Mouse (Mus musculus): ENCODE data around the gene Cnp.
"Not testable (repeated sequence)": the region's sequence is repeated elsewhere in the genome, so short reads cannot be mapped to it uniquely, and the experiment has no call there.

The Cnp gene

DNA sequence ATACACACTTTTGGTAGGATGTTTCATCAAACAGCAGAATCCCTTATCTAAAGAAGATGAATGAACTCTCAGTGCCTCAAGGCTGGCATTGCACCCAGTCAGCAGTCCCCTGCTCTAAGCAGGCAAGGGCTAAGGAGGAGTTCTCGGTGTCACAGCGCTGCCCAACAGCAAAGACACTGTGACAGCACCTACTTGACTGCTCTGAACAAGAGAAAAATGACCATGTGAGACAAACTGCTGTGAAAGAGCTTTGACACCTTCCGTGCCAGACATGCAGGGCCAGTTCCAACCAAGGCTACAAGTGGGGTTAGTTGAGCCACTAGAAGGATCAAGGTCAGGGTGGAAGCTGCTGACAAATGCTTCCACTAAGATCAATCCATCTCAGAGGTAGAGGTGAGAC, 10.4 kb downstream of the Cnp start:
- DNase-seq (ENCODE audit: low read depth, low spot score) = no peak

DNA sequence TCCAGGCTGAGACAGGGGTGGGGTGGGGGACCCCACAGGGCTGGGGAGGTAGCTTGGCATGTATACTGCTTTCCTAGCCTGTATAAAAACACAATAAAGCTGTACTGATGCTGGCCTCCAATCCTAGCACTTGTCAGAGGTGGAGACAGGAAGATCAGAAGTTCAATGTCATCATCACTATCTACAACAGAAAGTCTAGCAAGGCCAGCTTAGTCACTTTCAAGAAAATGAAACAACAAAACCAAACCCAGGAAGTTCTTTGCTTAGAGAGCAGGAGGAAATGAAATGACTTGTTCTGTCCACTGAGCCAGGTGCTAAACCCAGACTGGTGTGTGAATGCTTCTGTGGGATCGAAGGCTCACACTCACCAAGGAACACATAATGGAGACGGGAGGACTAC, 13.8 kb downstream of the Cnp start:
- no peak for DNase-seq (ENCODE audit: low read depth, low spot score)

DNA sequence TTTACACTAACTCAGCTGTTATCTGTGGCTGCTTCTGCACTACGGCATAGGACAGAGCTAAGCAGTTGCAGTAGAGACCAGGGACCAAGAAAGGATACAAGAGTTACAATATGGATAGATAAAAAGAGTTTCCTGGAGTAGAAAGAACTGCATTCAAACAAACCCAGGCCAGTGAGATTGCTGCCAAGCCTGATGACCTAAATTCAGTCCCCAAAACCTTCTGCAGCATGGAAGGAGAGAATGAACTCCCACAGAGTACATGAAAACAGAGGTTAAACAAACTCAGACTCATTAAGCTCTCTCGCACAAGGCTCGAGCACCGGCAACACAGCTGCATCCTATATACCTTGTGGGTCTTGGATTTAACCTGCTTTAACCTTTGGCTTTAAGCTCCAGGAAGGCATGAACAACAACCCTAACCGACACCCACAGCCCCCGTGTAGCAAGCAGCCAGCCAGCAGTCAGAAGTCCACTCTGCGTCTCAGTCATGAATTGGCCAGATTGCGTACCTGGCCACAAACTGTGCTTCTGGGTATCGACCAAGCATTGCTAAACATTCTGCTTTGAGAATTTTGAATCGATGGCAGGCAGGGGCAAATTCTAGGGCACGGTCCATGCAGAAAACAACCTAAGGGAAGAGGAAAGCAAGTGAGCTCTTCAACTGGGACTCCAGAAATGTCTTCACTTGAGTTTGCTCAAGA, 17.8 kb downstream of the Cnp start:
- no peak for DNase-seq (ENCODE audit: low read depth, low spot score)

DNA sequence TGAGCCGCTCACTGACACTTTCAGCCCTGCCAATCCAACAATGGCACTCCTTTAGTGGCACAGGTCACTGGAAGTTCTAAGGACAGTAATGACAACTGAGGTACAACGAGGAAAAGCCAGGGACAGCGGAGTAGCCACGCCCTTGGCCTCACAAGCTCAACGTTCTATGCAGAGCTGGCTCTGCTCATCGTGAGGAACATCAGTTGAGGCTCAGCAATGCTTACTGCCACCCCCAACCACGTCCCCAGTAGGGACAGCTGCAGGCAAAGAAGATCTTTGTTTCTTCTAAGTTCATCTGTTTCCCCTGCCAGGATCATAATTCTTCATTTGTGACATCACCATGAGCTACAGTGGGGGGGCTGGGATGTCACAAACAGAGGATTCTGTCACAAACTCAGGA, 19.9 kb downstream of the Cnp start:
- no peak for DNase-seq (ENCODE audit: low read depth, low spot score)

DNA sequence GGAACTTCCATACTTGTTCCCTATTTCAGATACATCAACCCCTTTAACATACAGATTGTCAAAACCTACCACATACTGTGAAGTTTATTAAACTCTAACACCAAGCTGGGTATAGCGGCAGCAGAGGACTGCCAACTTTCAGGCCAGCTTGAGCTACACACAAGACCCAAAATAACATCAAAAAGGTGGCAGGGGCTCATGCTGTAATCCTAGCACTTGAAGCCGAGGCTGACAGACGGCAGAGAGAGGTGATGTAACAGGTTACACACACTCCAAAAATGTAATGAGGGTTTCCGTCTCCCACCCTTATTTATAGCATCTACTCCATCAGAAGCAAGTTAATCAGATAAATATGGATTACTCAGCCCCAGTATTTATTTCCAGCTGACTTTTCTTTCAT, 20.8 kb downstream of the Cnp start:
- DNase-seq (ENCODE audit: low read depth, low spot score) = no peak

DNA sequence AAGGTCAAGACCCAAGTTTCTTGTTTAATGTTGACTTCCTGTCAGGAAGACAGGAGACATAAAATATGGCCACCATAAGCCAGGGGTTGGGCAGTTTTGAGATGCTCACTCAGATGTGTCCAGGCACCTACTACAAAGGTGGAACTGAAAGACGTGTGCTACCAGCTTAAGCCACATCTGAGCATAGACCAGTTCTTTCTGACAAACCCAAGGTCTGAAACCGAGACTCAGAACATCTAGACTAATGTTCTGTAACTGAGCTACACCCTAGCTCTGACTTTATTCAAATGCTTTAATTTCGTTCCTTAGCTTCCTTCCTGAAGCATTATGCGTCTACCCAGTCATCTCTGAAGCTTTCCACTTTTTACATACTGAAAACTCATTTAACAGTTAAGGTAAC, 23.4 kb downstream of the Cnp start:
- no peak for DNase-seq (ENCODE audit: low read depth, low spot score)

DNA sequence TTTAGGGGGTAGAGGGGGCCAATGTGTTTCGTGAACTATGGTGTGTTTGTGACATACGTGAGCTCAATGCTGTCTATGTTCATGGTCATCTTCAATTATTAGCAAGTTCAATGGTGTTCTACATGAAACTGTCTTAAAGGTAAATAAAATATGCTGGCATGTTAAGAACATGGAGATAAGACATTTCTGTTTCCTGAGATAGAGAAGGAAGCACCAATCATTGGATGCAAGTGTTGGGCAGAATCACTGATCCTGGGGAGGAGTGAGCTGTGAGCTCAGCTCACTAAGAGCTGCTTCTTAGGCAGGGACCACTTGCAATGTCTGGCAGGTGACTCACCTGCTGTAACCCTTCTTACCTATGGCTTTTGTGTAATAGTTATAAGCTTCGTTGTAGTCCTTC, 26.7 kb downstream of the Cnp start:
- no peak for DNase-seq (ENCODE audit: low read depth, low spot score)

DNA sequence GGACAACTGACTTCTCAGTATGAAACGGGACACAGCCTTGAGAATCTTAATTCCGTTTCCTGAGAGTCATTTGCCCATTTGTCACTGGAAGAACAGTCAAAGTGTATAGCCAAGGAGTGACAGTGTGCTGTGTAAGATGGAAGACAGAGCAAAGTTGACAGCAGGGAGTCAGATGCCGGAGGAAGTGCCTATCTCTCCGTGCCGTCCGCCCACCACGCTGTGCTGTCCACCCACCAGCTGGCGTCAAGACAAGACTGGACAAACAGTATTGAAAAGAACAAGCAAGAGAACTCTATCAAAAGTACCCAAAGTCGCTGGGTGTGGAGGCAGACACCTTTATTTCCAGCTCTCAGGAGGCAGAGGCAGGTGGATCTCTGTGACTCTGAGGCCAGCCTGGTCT, 28.5 kb downstream of the Cnp start:
- no peak for DNase-seq (ENCODE audit: low read depth, low spot score)

DNA sequence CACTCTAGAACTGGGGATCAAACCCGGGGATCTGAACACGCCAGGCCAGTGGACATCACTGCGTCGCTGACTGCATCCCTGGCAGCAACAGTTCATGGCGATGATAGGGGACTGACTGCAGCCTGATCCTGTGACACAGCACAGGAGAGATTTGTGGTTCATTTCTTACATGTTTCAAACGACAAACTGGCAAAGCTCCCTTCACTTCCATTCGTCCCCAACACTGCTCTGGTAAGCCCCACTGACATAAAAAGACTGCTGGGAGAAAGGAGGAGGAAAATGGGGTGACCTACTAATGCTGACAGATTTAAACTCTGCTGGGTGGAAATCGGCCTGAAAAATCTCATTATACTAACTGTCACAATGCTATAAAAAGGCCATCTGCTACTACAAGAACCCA, 29.1 kb downstream of the Cnp start:
- DNase-seq (ENCODE audit: low read depth, low spot score) = no peak

DNA sequence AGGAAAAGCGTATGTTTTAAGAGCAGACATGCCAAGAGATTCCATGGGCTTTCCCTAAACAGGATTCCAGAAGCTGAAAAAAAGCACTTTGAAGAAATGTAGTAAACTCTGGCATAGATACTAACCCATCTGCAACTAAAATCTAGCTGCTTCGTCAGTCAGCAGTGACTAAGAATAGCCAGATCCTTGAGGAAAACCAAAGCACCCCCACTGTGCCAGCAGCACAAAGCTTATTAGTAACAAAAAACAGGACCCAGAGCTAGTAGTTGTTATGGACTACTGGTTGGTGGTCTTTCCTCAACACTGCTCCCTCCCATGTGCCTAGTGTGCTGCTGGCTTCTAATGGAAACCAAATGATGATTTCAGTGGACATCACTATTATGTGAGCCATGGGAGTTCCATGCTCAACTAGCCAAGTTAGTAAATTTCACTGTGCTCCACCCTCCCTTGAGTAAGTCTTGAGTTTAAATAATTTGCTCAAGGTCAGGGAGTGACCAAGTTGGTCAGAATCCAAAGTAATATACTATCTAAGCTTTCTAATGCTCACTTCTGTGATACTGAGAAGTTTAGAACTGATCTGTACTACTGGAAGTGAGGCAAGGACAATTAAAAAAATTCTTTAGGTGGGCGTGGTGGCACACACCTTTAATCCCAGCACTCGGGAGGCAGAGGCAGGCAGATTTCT, 29.8 kb downstream of the Cnp start:
- DNase-seq (ENCODE audit: low read depth, low spot score) = no peak

DNA sequence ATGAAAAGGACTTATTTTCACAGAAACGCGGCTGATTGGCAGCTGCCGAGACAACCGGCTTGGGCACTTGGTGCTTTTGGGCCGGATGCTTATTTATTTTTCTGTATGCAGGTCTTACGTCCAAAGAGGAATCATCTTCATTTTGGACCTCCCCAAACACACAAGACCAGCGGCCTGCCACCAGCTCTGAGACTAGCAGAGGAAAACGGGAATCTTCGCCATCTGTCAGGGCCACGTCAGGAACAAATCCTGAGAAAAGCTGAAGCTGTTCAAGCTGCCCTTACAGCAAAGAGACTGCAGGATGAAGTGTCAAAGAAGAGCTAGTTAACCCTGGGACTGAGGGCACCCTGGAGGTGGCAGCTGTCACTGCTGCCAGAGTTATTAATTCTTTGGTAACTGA, 30.7 kb downstream of the Cnp start:
- DNase-seq (ENCODE audit: low read depth, low spot score) = no peak

DNA sequence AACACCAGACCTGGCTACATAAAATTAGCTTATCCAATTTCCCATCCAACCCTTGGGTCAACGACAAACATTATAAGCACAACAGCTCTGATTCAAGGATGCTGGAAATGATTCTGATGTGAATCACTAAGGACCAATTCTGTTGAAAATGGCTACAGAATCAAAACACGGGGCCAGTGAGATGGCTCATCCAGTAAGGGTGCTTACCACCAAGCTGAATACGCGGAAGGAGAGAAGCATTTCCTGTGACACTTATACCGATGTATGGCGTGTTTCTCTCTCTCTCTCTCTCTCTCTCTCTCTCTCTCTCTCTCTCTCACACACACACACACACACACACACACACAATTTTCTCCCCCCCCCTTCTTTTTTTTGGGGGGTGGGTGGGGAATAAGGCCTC, 32.4 kb downstream of the Cnp start:
- DNase-seq (ENCODE audit: low read depth, low spot score) = no peak

DNA sequence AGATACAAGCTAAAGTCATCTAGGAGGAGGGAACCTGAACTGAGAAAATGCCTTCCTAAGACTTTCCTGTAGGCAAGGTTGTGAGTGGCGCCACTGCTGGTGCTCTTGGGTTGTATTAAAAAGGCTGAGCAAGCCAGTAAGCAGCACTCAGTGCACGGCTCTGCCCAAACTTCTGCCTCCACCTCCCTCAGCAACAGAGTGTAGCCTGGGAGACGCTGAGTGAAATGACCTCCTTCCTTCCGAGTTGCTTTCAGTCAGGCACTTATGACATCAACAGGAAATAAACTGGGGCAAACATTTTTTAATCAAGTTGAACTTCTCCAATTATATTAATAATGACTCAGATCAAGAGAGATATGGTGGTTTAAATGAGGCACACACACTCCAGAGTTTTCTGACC, 34.1 kb downstream of the Cnp start:
- DNase-seq (ENCODE audit: low read depth, low spot score) = no peak

DNA sequence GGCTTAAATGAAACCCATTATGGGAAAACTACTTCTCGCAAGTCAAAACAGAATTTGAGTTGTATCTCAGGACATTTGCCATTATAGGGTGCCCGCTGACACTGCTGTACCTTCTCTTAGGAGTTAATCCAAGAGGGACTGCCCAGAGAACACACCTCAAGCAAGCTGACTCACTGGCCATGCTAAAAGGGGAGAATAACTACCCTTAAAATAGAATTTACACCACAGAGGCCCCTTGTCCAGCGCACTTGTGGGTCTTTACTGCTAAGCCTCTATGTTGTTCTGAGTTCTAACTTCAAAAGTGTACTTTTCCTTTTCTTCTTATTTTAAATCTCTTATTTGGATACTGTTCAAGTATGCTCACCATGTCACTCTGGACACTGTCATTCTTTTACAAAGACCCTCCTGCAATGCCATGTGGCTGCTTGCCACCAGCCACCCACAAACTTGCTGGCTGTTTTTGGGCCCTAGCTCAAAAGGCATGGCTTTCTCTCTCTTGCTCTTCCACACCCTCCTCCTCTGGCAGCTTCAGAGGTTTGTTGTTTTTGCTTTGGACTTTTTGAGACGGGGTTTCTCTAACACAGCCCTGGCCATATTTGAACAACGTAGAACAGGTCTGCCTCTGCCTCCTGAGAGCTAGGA, 34.8 kb downstream of the Cnp start:
- DNase-seq (ENCODE audit: low read depth, low spot score) = no peak

DNA sequence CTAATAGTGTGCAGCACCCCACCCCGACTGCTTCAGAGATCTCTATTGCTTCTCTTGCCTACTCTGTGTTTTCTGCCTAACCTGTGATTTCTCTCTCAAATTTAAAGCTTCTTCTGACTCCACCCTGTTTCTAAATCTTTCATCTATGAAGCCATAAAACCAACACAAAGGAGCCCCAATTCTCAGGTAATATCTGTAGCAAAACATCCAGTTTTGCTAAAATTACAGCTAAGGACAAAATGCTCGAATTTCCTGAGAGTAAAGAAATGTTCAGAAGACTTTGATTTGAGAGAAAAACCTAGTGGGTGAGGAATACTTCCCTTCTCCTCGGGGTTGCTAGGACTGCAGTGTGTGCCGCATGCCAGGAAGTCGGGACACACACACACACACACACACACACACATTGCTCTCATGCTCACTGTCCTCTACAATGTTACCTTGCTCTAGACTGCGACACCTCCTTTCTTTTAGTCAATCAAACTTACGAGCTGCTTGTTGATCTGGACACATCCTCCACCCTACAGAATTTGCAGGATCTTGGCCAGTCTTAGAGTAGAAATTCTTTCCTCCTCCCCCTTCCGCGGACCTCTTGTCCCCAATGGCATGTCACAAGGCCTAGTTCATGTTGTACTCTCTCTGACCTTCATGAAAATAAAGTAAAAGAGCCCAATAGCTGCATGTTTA, 35.4 kb downstream of the Cnp start:
- no peak for DNase-seq (ENCODE audit: low read depth, low spot score)

DNA sequence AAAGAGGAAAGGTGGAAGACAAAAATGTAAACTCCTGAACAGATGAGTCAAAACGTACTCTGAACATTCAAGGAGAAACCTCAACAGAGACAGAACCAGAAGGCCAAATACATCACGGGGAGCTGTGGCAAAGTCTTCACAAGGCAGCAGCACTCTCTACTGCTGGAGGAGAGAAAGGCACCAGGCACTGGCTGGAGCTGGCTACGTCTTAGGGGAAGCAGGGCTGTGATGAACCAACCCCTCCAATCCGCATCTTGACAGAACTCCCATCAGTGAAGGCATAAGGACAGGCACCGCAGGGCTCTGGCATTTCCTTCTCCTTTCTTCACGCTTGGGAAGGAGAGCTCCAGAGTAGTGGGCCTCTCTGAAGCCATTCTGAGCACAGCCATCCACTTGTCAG, 36.9 kb downstream of the Cnp start:
- DNase-seq (ENCODE audit: low read depth, low spot score) = no peak

DNA sequence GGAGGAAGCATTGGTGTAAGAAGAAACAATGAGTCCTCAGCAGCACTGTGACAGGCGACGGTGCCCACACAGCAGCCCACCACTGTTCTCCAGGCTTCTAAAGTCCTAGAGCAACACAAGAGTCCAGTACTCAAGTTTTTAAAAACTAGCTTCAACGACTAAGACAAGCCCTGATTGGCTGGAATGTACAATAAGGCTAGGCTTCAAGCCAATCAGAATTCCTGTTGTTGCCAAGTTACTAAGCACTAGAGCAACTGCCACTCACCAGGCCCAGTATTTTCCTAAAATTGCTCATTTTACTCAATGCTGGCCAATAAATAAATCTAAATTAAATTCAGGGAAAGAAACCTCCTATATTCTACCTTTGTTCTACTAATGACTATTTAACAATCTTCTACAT, 38.5 kb downstream of the Cnp start:
- no peak for DNase-seq (ENCODE audit: low read depth, low spot score)

DNA sequence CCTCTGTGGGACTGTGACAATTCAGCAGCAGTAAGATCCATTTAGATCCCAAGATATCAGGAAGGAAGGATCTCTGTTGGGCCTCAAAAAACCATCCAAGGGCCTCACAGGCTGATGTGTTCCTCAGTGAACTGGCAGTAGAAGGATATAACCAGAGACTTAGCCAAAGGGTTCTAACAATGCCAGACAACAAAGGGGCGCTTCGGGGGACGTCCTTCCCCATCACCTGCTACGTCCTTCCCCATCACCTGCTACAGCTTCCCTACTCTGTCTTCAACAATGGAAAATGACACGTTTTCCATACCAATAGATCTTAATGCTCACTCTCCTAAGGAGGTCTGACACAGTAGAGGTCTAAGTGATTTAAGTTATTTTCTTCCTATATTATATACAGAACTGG, 41.6 kb downstream of the Cnp start:
- no peak for DNase-seq (ENCODE audit: low read depth, low spot score)

DNA sequence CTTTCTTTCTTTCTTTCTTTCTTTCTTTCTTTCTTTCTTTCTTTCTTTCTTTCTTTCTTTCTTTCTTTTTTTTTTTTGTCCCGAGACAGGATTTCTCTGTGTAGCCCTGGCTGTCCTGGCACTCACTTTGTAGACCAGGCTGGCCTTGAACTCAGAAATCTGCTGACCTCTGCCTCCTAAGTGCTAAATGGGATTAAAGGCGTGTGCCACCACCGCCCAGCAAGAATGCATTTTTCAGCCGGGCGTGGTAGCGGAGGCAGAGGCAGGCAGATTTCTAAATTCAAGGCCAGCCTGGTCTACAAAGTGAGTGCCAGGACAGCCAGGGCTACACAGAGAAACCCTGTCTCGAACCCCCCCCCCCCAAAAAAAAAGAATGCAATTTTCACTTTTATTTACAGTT, 42.1 kb downstream of the Cnp start:
- DNase-seq (ENCODE audit: low read depth, low spot score) = not testable (repeated sequence)

DNA sequence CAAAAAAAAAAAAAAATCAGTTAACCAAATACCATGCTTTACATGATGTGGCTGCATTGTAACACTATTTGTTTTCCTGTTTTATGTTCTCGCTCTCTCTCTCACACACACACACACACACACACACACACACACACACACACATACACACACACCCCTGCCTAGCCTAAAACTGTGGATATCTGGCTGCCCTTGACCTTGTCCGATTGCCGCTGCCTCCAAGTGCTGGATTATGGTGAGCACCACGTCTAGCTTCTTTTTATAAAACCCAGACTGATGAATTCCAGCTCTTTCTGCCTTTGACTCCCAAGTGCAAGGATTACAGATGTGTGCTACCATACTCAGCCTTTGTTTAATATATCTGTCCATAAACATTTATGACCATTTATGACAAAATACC, 42.8 kb downstream of the Cnp start:
- no peak for DNase-seq (ENCODE audit: low read depth, low spot score)

DNA sequence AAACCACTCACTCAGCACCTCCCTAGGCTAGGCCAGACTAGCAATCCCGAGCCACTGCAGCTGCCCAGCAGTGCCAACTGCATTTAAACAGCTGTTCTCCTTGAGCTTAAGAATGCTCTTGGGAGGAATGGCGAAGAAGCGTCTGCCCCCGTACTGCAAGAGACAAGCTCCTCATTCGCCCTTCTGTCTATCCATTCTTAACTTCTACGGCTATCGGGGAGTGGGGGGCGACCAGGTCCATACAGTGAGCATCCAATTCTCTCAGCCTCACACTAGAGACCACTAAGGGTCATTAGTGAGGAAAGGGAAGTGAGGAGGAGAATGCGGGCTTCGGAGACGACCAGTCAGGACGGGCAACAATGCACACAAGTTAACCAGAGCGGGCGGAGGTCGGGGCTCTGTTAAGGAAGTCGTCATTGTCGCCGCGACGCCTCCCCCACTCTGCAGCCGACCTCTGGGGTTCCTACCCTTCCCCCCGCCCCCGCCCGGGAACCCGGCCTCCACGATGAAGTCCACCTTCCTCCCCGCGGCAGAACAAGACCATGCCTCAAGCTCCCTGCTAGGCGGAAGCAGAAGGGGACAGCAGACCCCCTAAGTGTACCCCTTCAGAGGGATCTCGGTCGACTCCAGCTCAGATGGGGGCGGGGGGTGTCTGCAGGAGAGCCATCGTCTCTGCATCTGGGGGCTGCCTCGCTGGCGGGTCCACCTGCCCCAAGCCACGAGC, 44.2 kb downstream of the Cnp start, which contains the start of gene Nkiras2:
TSS of gene Nkiras2 (plus strand) at position 484 of the 724 bp plus-strand sequence.
- no peak for DNase-seq (ENCODE audit: low read depth, low spot score)

DNA sequence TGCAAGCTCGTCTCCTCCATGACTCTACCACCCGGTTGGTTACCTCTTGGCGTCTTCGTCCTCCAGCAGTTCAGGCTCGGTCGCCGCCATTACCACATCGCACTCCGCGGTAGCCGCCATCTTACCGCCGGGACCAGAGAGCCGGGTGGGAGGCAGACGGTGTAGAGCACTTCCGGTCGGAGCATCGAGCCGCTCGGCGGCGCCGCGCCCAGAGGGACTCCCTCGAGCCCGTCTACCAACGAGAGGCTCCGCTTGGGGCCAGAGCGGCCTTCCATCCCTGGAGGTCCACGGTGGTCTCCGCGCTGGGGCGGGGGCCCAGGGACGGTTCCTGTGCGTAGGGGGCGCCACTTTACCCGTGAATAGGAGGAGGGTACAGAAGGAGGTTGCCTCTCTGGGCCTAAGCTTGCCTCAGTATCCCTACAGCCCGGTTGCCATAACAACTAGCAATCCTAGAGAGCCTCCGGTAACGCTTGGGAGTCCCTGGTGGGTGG, 44.8 kb downstream of the Cnp start:
- peak; percentile 90 for DNase-seq (ENCODE audit: low read depth, low spot score)

All from retina, postnatal 7 days (tissue).